Mouse (Mus musculus) ES-Bruce4 (cell line): ENCODE data around the gene Gm49368.

ENCODE experiments used
- CTCF ChIP-seq: IDR thresholded peaks from one replicate; pipeline ENCODE4 v1.8.1; 2011; ENCODE audit warnings: low read depth, low read length
- EP300 ChIP-seq: IDR thresholded peaks from 2 replicates; pipeline ENCODE4 v1.6.1; 2011; ENCODE audit warnings: low read depth, low read length; ENCODE audit not compliant: insufficient read depth
- POLR2A ChIP-seq: IDR thresholded peaks from one replicate; pipeline ENCODE4 v1.8.1; 2011; ENCODE audit warnings: low read length; ENCODE audit not compliant: insufficient read depth

DNA sequence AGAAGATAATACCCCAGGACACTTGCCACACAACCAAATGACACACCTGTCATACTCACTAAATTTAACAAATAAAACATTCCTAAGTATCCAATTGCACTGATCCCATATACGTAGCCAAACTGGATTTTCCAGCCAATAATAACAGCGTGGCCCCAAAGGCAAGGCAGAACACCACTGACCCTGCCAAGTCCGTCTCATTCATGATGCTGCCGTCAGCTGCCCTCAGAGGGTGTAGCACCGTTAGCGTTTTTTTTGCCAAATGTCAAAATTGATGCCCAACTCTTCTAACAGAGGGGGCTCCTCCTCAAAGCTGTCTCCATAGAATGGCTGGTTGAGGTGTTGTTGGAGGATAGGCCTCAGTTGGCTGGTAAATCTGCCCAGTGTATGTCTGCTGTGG is 45.8 kb upstream of the Gm49368 start:
- no peak for TF ChIP-seq EP300
- TF ChIP-seq CTCF: no peak
- no peak for TF ChIP-seq POLR2A
